Mouse (Mus musculus) CH12.LX (cell line): ENCODE results near the gene Sertad4. TPM values are rescaled to one million over a fixed set of nuclear protein-coding genes. Genes with fewer than 3 reads are reported as not detected.

Experiments
- DNase-seq: peaks from one replicate; pipeline ENCODE4 v3.0.0-alpha.2; 2013; ENCODE audit errors: extremely low read depth
- H3K27ac ChIP-seq: 2 replicates; pipeline ENCODE4 v1.5.1; 2012; ENCODE audit warnings: low read depth, mild to moderate bottlenecking, control low read depth, moderate library complexity; ENCODE audit not compliant: insufficient read depth
- H3K27me3 ChIP-seq: replicated peaks from 2 replicates; pipeline ENCODE3; 2012; ENCODE audit warnings: inconsistent platforms
- H3K36me3 ChIP-seq, 2 experiments: replicated peaks in 1 of 2; 2 replicates each; pipeline versions ENCODE3 to v1.6.1; 2012; ENCODE audit warnings: inconsistent platforms in 1 of 2, low read length in 1 of 2, mild to moderate bottlenecking in 1 of 2, mixed read lengths in 1 of 2, moderate library complexity in 1 of 2; ENCODE audit not compliant: control insufficient read depth in 1 of 2, insufficient read depth in 1 of 2
- H3K4me1 ChIP-seq, 2 experiments: 2 replicates each; pipeline ENCODE4 v1.6.1; 2012; ENCODE audit warnings: inconsistent platforms in 1 of 2, moderate library complexity in 1 of 2; ENCODE audit not compliant: insufficient read depth in 2 of 2, control insufficient read depth in 1 of 2
- H3K4me2 ChIP-seq: 2 replicates; pipeline ENCODE4 v1.6.1; 2012; ENCODE audit warnings: low read depth, mild to moderate bottlenecking, control low read depth; ENCODE audit not compliant: poor library complexity, insufficient read depth, severe bottlenecking
- H3K4me3 ChIP-seq, 3 experiments: fragments of 150-350 bp in 1 of 3; sonication (generic) in 1 of 3; replicated peaks in 1 of 3; 2 replicates each; pipeline versions ENCODE3 to v1.5.1; 2011 to 2012; ENCODE audit warnings: low read depth in 2 of 3, low read length in 2 of 3, mild to moderate bottlenecking in 2 of 3, moderate library complexity in 2 of 3, control low read depth in 1 of 3, improper control_type of control experiment in 1 of 3, inconsistent platforms in 1 of 3, mixed read lengths in 1 of 3; ENCODE audit not compliant: poor library complexity in 1 of 3
- H3K79me2 ChIP-seq: replicated peaks from 2 replicates; pipeline ENCODE4 v1.6.1; 2012; ENCODE audit warnings: mild to moderate bottlenecking, moderate library complexity; ENCODE audit not compliant: control insufficient read depth, poor library complexity, insufficient read depth, severe bottlenecking; ENCODE audit errors: extremely low read depth
- H3K9ac ChIP-seq: 2 replicates; pipeline ENCODE4 v1.6.1; 2012; ENCODE audit warnings: low read depth, mild to moderate bottlenecking, control low read depth, moderate library complexity; ENCODE audit not compliant: insufficient read depth
- H3K9me3 ChIP-seq: replicated peaks from 2 replicates; pipeline ENCODE3; 2012; ENCODE audit warnings: low read length, inconsistent platforms, mixed read lengths
- BHLHE40 ChIP-seq: IDR thresholded peaks from 2 replicates; pipeline ENCODE4 v1.6.1; 2011; ENCODE audit warnings: mild to moderate bottlenecking, low read depth, low read length, improper control_type of control experiment
- E2F4 ChIP-seq: IDR thresholded peaks from 2 replicates; pipeline ENCODE4 v1.6.1; 2011; ENCODE audit warnings: low read depth, low read length, improper control_type of control experiment; ENCODE audit not compliant: insufficient replicate concordance
- ELF1 ChIP-seq: IDR thresholded peaks from 2 replicates; pipeline ENCODE4 v1.6.1; 2014; ENCODE audit warnings: low read depth, mild to moderate bottlenecking, inconsistent platforms, low read length, improper control_type of control experiment
- ETS1 ChIP-seq: conservative IDR thresholded peaks from 2 replicates; pipeline ENCODE4 v1.6.1; 2012; ENCODE audit warnings: low read depth, mild to moderate bottlenecking, inconsistent platforms, low read length, improper control_type of control experiment, moderate library complexity
- GABPA ChIP-seq: IDR thresholded peaks from 2 replicates; pipeline ENCODE4 v1.6.1; 2012; ENCODE audit warnings: low read depth, low read length, improper control_type of control experiment, inconsistent platforms; ENCODE audit not compliant: insufficient replicate concordance
- JUND ChIP-seq: conservative IDR thresholded peaks from 2 replicates; pipeline ENCODE4 v1.6.1; 2011; ENCODE audit warnings: low read depth, low read length, improper control_type of control experiment
- MAFK ChIP-seq: IDR thresholded peaks from 2 replicates; pipeline ENCODE4 v1.6.1; 2011; ENCODE audit warnings: low read length, improper control_type of control experiment; ENCODE audit not compliant: insufficient replicate concordance
- MAZ ChIP-seq: IDR thresholded peaks from 2 replicates; pipeline ENCODE4 v1.6.1; 2012; ENCODE audit warnings: low read depth, mild to moderate bottlenecking, inconsistent platforms, low read length, improper control_type of control experiment, moderate library complexity
- MXI1 ChIP-seq: IDR thresholded peaks from 2 replicates; pipeline ENCODE4 v1.6.1; 2011; ENCODE audit warnings: mild to moderate bottlenecking, low read depth, low read length, improper control_type of control experiment
- NRF1 ChIP-seq: IDR thresholded peaks from 2 replicates; pipeline ENCODE4 v1.6.1; 2014; ENCODE audit warnings: low read depth, mild to moderate bottlenecking, inconsistent platforms, low read length, improper control_type of control experiment, moderate library complexity
- PAX5 ChIP-seq: IDR thresholded peaks from 2 replicates; pipeline ENCODE4 v1.6.1; 2012; ENCODE audit warnings: low read length, inconsistent platforms, mixed read lengths
- SIN3A ChIP-seq: IDR thresholded peaks from 2 replicates; pipeline ENCODE4 v1.6.1; 2012; ENCODE audit warnings: low read length, improper control_type of control experiment, inconsistent platforms
- TBP ChIP-seq: conservative IDR thresholded peaks from 2 replicates; pipeline ENCODE4 v1.6.1; 2011; ENCODE audit warnings: low read depth, low read length, improper control_type of control experiment
- USF2 ChIP-seq: conservative IDR thresholded peaks from 2 replicates; pipeline ENCODE4 v1.6.1; 2011; ENCODE audit warnings: low read depth, low read length, improper control_type of control experiment
- ZMIZ1 ChIP-seq: IDR thresholded peaks from 2 replicates; pipeline ENCODE4 v1.6.1; 2012; ENCODE audit warnings: low read depth, mild to moderate bottlenecking, inconsistent platforms, low read length, improper control_type of control experiment
- dilution Hi-C: fragments of 300-500 bp; cut with MboI; formaldehyde crosslinking; loops from 2 replicates; pipeline ENCODE4 v1.14.3; 2020; ENCODE audit warnings: low sequenced_read_pairs; ENCODE audit not compliant: extremely low pct_unique_long_range_greater_than_20kb, extremely low pct_ligation_motif_present
- in situ Hi-C: fragments of 300-500 bp; cut with MboI; formaldehyde crosslinking; loops from 3 replicates; pipeline ENCODE4 v1.14.3; 2019; ENCODE audit warnings: low sequenced_read_pairs, low pct_ligation_motif_present, low pct_unique_long_range_greater_than_20kb, mixed read lengths
- polyA plus RNA-seq: library from polyadenylated mRNA; unstranded; fragments of >175 nt; gene quantifications from 2 replicates; pipeline ENCODE4 v1.2.1, GENCODE M21; 2012; ENCODE audit warnings: low read depth; ENCODE audit not compliant: insufficient read length
- total RNA-seq, 2 experiments: library from RNA; depleted of rRNA; stranded (reverse); fragments of 300-350 nt in 1 of 2; fragments of >200 nt in 1 of 2; gene quantifications; 2 replicates each; pipeline ENCODE4 v1.2.3; 2012 to 2014

Sertad4 gene
- total and polyA plus RNA-seq, 3 experiments: 0.74 TPM; not detected in 2

DNA sequence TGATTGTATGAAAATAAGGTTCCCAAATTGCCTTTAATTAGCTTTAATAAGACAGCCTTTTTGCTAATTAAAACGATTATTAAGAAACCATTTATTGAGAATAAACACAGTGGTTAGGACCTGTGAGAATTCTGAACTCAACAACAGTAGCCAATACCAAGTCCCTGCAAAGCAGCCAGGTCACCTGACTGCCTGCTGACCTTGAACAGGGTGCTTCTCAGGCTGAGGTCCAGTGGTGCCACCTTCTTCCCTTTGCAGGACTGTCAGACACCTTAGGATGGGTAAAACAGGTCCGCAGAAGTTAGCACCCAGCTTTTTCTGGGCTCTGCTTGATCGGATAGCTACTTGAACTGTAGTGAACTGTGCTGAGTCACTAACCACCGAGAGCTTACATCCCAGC lies 22.5 kb downstream of the Sertad4 start:
- Histone ChIP-seq H3K9me3 (no peaks in the 10 kb centered on the region), H3K4me3 (no peak overlapping the region), H3K36me3 (no peaks in the 10 kb centered on the region), H3K4me1 (no peaks in the 10 kb centered on the region), H3K4me2 (no peak overlapping the region), H3K27ac (no peak overlapping the region), H3K79me2 (no peaks in the 10 kb centered on the region), H3K9ac (no peak overlapping the region), H3K27me3 (no peaks in the 10 kb centered on the region)
- DNase-seq: no peak
- dilution Hi-C loops (no loop called here), in situ Hi-C loops (no loop called here)
- TF ChIP-seq ETS1 (no peak), JUND (no peak)

DNA sequence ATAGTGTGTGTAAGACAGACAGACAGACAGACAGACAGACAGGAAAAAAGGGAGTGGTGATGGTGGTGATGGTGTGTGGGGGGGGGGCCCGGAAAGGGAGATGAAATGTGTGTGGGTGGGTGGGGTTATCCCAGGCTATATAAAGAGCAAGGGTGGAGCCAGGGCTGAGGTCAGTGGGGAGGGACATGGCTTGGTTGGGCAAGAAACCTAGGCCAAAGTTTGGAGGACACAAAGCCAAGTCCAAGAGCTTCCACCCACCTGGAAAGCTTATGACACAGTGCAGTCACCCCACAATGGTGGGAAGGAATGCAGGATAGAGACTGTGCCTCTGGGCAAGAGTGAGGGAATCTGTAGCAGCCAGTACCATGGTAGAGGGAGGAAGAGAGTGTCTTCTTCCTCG lies 23.2 kb downstream of the Sertad4 start:
- Histone ChIP-seq H3K9me3 (no peaks in the 10 kb centered on the region), H3K79me2 (no peaks in the 10 kb centered on the region), H3K4me1 (no peaks in the 10 kb centered on the region), H3K27me3 (no peaks in the 10 kb centered on the region), H3K4me3 (no peak overlapping the region), H3K4me2 (no peak overlapping the region), H3K9ac (no peak overlapping the region)
- dilution Hi-C loops (no loop called here), in situ Hi-C loops (no loop called here)
- DNase-seq: no peak
- no peak for TF ChIP-seq GABPA
- TF ChIP-seq MAFK: no peak
- no peak for TF ChIP-seq TBP
- TF ChIP-seq SIN3A: no peak
- no peak for TF ChIP-seq E2F4
- TF ChIP-seq PAX5: no peak
- TF ChIP-seq NRF1: no peak
- TF ChIP-seq, all 38 proteins: peak for 0
- H3K36me3 ChIP-seq: no peaks in the 10 kb centered on the region
- no peak overlapping the region for H3K27ac ChIP-seq

DNA sequence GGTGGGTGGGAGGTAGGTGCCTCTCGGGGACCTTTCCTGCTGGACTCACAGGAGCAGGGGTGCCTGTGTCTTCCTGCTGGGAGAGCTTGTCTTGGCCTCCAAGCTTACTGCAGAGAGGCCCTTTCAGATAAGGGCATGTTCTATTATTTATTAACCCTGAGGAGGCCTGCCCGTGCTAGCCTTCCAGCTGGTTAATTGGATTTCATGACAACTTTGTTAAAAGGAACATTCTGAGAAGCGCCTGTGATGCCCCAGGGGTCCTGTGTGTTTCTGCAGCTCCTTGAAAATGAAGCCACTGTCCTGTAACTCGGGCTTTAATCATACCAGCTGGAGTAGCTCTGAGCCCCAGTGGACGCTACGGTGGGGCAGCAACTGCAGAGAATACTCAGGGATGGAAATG lies 25.1 kb downstream of the Sertad4 start:
- no peaks in the 10 kb centered on the region for H3K27me3 ChIP-seq
- DNase-seq: no peak
- no peak overlapping the region for H3K9ac ChIP-seq
- H3K79me2 ChIP-seq: no peaks in the 10 kb centered on the region
- in situ Hi-C loops: no loop called here
- no peaks in the 10 kb centered on the region for H3K36me3 ChIP-seq
- no peaks in the 10 kb centered on the region for H3K4me1 ChIP-seq
- H3K4me3 ChIP-seq: no peak overlapping the region
- TF ChIP-seq GABPA: no peak
- TF ChIP-seq JUND: no peak
- TF ChIP-seq USF2: no peak
- no peak for TF ChIP-seq MXI1
- TF ChIP-seq BHLHE40: no peak
- no peak for TF ChIP-seq ZMIZ1
- no peak for TF ChIP-seq MAFK
- TF ChIP-seq ELF1: no peak
- TF ChIP-seq MAZ: no peak
- dilution Hi-C loops: no loop called here
- H3K27ac ChIP-seq: no peak overlapping the region
- H3K4me2 ChIP-seq: no peak overlapping the region
- H3K9me3 ChIP-seq: no peaks in the 10 kb centered on the region
